8 mouse cellular contexts compared by ENCODE assay signal in genomic region chr19:5911430-5912102, GRCm38 (mm10). TPM values are rescaled to one million over a fixed set of nuclear protein-coding genes. Genes with fewer than 3 reads are reported as not detected.
DNase-seq lines count a peak whose midpoint lies in the region; ATAC-seq and TF ChIP-seq lines count a peak whose summit lies in the region.

No protein-coding gene starts in this region.

- peak overlapping the region; percentile 91 for H3K4me3 ChIP-seq in lung, embryonic 14.5 days (ENCODE audit: low read depth, low read length)
- H3K4me3 ChIP-seq in intestine, embryonic 14.5 days (ENCODE audit: low read depth, low read length): peak overlapping the region; percentile 71
- peak overlapping the region; percentile 85 for H3K4me3 ChIP-seq in neural tube, embryonic 13.5 days

- peak overlapping the region; percentile 91 for H3K27ac ChIP-seq in lung, embryonic 14.5 days (ENCODE audit: low read depth)
- peak overlapping the region; percentile 76; the same call in 1 of the 2 replicates for H3K27ac ChIP-seq in intestine, embryonic 14.5 days (ENCODE audit: low read depth)
- H3K27ac ChIP-seq in neural tube, embryonic 13.5 days (replicated peaks): peak overlapping the region; percentile 88

- H3K9me3 ChIP-seq in lung, embryonic 14.5 days (ENCODE audit: low read depth, low read length): no peaks in the 10 kb centered on the region
- no peaks in the 10 kb centered on the region for H3K9me3 ChIP-seq in intestine, embryonic 14.5 days (ENCODE audit: control insufficient read depth, low read length)
- no peaks in the 10 kb centered on the region for H3K9me3 ChIP-seq in neural tube, embryonic 13.5 days

- no peak for DNase-seq in lung, embryonic 14.5 days
- DNase-seq in lung, postnatal 25 days (ENCODE audit: low spot score): no peak
- peak; percentile 34 for DNase-seq in c-Kit-positive CD71-positive TER-119-positive erythroid progenitor cells, embryonic 14.5 days (ENCODE audit: low spot score)
- no peak for DNase-seq in intestine, embryonic 14.5 days (ENCODE audit: low spot score)
- DNase-seq in embryo, embryonic 10 days (ENCODE audit: low spot score): no peak
- no peak for DNase-seq in left cerebral cortex, postnatal 10 days (ENCODE audit: extremely low spot score in 1 of 2, low spot score in 2 of 2)
- DNase-seq in cerebellum, adult 18-20 months: no peak

- H3K4me2 ChIP-seq in lung, embryonic 14.5 days: peak overlapping the region; percentile 72
- peak overlapping the region; percentile 67 for H3K4me2 ChIP-seq in intestine, embryonic 14.5 days (ENCODE audit: low read length)
- H3K4me2 ChIP-seq in neural tube, embryonic 13.5 days: peak overlapping the region; percentile 83

- H3K27me3 ChIP-seq in lung, embryonic 14.5 days (ENCODE audit: insufficient read depth, low read length): no peaks in the 10 kb centered on the region
- no peaks in the 10 kb centered on the region for H3K27me3 ChIP-seq in intestine, embryonic 14.5 days (replicated peaks; ENCODE audit: control insufficient read depth, insufficient read depth, low read length)
- H3K27me3 ChIP-seq in neural tube, embryonic 13.5 days: no peaks in the 10 kb centered on the region

- peak overlapping the region; percentile 96 for H3K9ac ChIP-seq in lung, embryonic 14.5 days
- H3K9ac ChIP-seq in intestine, embryonic 14.5 days (ENCODE audit: low read length): peak overlapping the region; percentile 87
- H3K9ac ChIP-seq in neural tube, embryonic 13.5 days: peak overlapping the region; percentile 83

- peaks cover 11% of the 10 kb centered on the region; the same call in 1 of the 2 replicates for H3K4me1 ChIP-seq in lung, embryonic 14.5 days (ENCODE audit: insufficient read depth)
- peaks cover 24% of the 10 kb centered on the region for H3K4me1 ChIP-seq in intestine, embryonic 14.5 days (replicated peaks; ENCODE audit: control insufficient read depth, insufficient read depth, low read length)
- H3K4me1 ChIP-seq in neural tube, embryonic 13.5 days (replicated peaks): peaks cover 32% of the 10 kb centered on the region

- ATAC-seq in lung, embryonic 14.5 days (ENCODE audit: insufficient read depth): no peak
- no peak for ATAC-seq in intestine, embryonic 14.5 days (replicated peaks; ENCODE audit: low FRiP score, low TSS enrichment, low read depth)
- no peak for ATAC-seq in neural tube, embryonic 13.5 days (ENCODE audit: low read depth)

- intact Hi-C loops in left cerebral cortex, postnatal 10 days (cut with DNase I): no loop called here

- WGBS in lung, embryonic 14.5 days: 2% methylated on average over 14 of the region's 14 CpGs
- WGBS in intestine, embryonic 14.5 days: 5% methylated on average over 14 of the region's 14 CpGs
- 3% methylated on average over 14 of the region's 14 CpGs for WGBS in neural tube, embryonic 13.5 days

- TF ChIP-seq CTCF in lung, embryonic 14.5 days (IDR thresholded peaks at IDR 0.05; ENCODE audit: low read depth): no peak

- peaks cover 19% of the 10 kb centered on the region for H3K36me3 ChIP-seq in lung, embryonic 14.5 days (ENCODE audit: insufficient read depth)
- peaks cover 8% of the 10 kb centered on the region for H3K36me3 ChIP-seq in intestine, embryonic 14.5 days (ENCODE audit: control insufficient read depth, insufficient read depth, low read length)
- H3K36me3 ChIP-seq in neural tube, embryonic 13.5 days: peaks cover 15% of the 10 kb centered on the region

RNA-seq across cellular contexts. Expression of gene Dpf2, which starts 1.2 kb away (rescaled TPM):
- 147 and 162 TPM in 2 replicates for polyA plus RNA-seq in lung, embryonic 14.5 days (2014; fragmentation: Nextera tagmentation; extraction: Ambion mirVana)
- polyA plus RNA-seq in intestine, embryonic 14.5 days (2014; fragmentation: Nextera tagmentation; extraction: Ambion mirVana): 131 and 145 TPM in 2 replicates
- polyA plus RNA-seq in neural tube, embryonic 13.5 days (2015; fragmentation: Nextera tagmentation; extraction: Ambion mirVana): 117 and 135 TPM in 2 replicates
- total RNA-seq in left cerebral cortex, postnatal 10 days (2021): 10 to 100 TPM; 76.8 to 80.7 TPM

RNA-seq across cellular contexts. Expression of gene Cdc42ep2, which starts 13.1 kb away (rescaled TPM):
- 9.8 and 9.9 TPM in 2 replicates for polyA plus RNA-seq in lung, embryonic 14.5 days (2014; fragmentation: Nextera tagmentation; extraction: Ambion mirVana)
- 7.0 and 9.3 TPM in 2 replicates for polyA plus RNA-seq in intestine, embryonic 14.5 days (2014; fragmentation: Nextera tagmentation; extraction: Ambion mirVana)
- polyA plus RNA-seq in neural tube, embryonic 13.5 days (2015; fragmentation: Nextera tagmentation; extraction: Ambion mirVana): 11.8 and 13.5 TPM in 2 replicates
- 1 to 10 TPM; 8.3 to 9.8 TPM for total RNA-seq in left cerebral cortex, postnatal 10 days (2021)

RNA-seq across cellular contexts. Expression of gene Tigd3, which starts 17.6 kb away (rescaled TPM):
- polyA plus RNA-seq in lung, embryonic 14.5 days (2014; fragmentation: Nextera tagmentation; extraction: Ambion mirVana): 2.7 and 3.8 TPM in 2 replicates
- polyA plus RNA-seq in intestine, embryonic 14.5 days (2014; fragmentation: Nextera tagmentation; extraction: Ambion mirVana): 2.0 and 2.1 TPM in 2 replicates
- 11.1 and 11.4 TPM in 2 replicates for polyA plus RNA-seq in neural tube, embryonic 13.5 days (2015; fragmentation: Nextera tagmentation; extraction: Ambion mirVana)
- 1 to 10 TPM; 6.5 to 8.1 TPM for total RNA-seq in left cerebral cortex, postnatal 10 days (2021)

RNA-seq across cellular contexts. Expression of gene Slc25a45, which starts 34.0 kb away (rescaled TPM):
- polyA plus RNA-seq in lung, embryonic 14.5 days (2014; fragmentation: Nextera tagmentation; extraction: Ambion mirVana): 2.4 TPM in 2 replicates
- polyA plus RNA-seq in intestine, embryonic 14.5 days (2014; fragmentation: Nextera tagmentation; extraction: Ambion mirVana): 2.1 and 2.5 TPM in 2 replicates
- polyA plus RNA-seq in neural tube, embryonic 13.5 days (2015; fragmentation: Nextera tagmentation; extraction: Ambion mirVana): 1.6 and 2.3 TPM in 2 replicates
- 1 to 10 TPM; 3.4 to 3.8 TPM for total RNA-seq in left cerebral cortex, postnatal 10 days (2021)

RNA-seq across cellular contexts. Expression of gene Frmd8, which starts 36.5 kb away (rescaled TPM):
- 37.9 and 42.2 TPM in 2 replicates for polyA plus RNA-seq in lung, embryonic 14.5 days (2014; fragmentation: Nextera tagmentation; extraction: Ambion mirVana)
- polyA plus RNA-seq in intestine, embryonic 14.5 days (2014; fragmentation: Nextera tagmentation; extraction: Ambion mirVana): 18.2 and 18.9 TPM in 2 replicates
- 21.1 and 23.3 TPM in 2 replicates for polyA plus RNA-seq in neural tube, embryonic 13.5 days (2015; fragmentation: Nextera tagmentation; extraction: Ambion mirVana)
- 10 to 100 TPM; 10.7 to 12.4 TPM for total RNA-seq in left cerebral cortex, postnatal 10 days (2021)
